Mouse (Mus musculus) ES-E14 (cell line): ENCODE measurements around the gene 2210017I01Rik. TPM values are rescaled to one million over a fixed set of nuclear protein-coding genes. Genes with fewer than 3 reads are reported as not detected.

Experiments used
- DNase-seq: peaks from one replicate; pipeline ENCODE4 v3.0.0-alpha.2; 2013; ENCODE audit warnings: low read depth, low spot score
- H3K27ac ChIP-seq: 2 replicates; pipeline ENCODE4 v1.5.1; 2012; ENCODE audit warnings: low read depth, mild to moderate bottlenecking, low read length, moderate library complexity, mixed read lengths; ENCODE audit not compliant: poor library complexity, insufficient read depth, severe bottlenecking
- H3K36me3 ChIP-seq: 2 replicates; pipeline ENCODE4 v1.6.1; 2012; ENCODE audit warnings: mild to moderate bottlenecking, low read length, moderate library complexity, mixed read lengths; ENCODE audit not compliant: control insufficient read depth, poor library complexity, insufficient read depth, severe bottlenecking
- H3K4me1 ChIP-seq, 2 experiments: fragments of 150-350 bp in 1 of 2; sonication (generic) in 1 of 2; 2 replicates each; pipeline ENCODE4 v1.6.1; 2012; ENCODE audit warnings: low read length in 2 of 2, mild to moderate bottlenecking in 1 of 2, mixed read lengths in 1 of 2; ENCODE audit not compliant: control insufficient read depth in 2 of 2, insufficient read depth in 2 of 2, poor library complexity in 1 of 2
- H3K4me3 ChIP-seq, 2 experiments: fragments of 150-350 bp in 1 of 2; sonication (generic) in 1 of 2; 2 replicates each; pipeline ENCODE4 v1.5.1; 2012; ENCODE audit warnings: low read length in 2 of 2, low read depth in 1 of 2, mild to moderate bottlenecking in 1 of 2, mixed read lengths in 1 of 2; ENCODE audit not compliant: insufficient read depth in 1 of 2, poor library complexity in 1 of 2, severe bottlenecking in 1 of 2
- H3K9ac ChIP-seq: 2 replicates; pipeline ENCODE4 v1.6.1; 2012; ENCODE audit warnings: low read depth, mild to moderate bottlenecking, low read length, mixed read lengths; ENCODE audit not compliant: poor library complexity, insufficient read depth, severe bottlenecking
- H3K9me3 ChIP-seq: fragments of 150-350 bp; sonication (generic); 2 replicates; pipeline ENCODE4 v1.6.1; 2012; ENCODE audit warnings: low read depth, mild to moderate bottlenecking, low read length; ENCODE audit not compliant: control insufficient read depth, insufficient read depth
- CHD2 ChIP-seq: IDR thresholded peaks from 2 replicates; pipeline ENCODE4 v1.6.1; 2014; ENCODE audit warnings: mild to moderate bottlenecking, low read depth, low read length, inconsistent platforms
- HCFC1 ChIP-seq: IDR thresholded peaks from 2 replicates; pipeline ENCODE4 v1.6.1; 2012; ENCODE audit warnings: low read length, inconsistent platforms, borderline replicate concordance; ENCODE audit not compliant: insufficient read depth
- MAFK ChIP-seq: IDR thresholded peaks from 2 replicates; pipeline ENCODE4 v1.6.1; 2014; ENCODE audit warnings: mild to moderate bottlenecking, low read depth, low read length, inconsistent platforms; ENCODE audit not compliant: insufficient read depth
- ZC3H11A ChIP-seq: IDR thresholded peaks from 2 replicates; pipeline ENCODE4 v1.6.1; 2012; ENCODE audit warnings: low read depth, mild to moderate bottlenecking, inconsistent platforms, low read length, borderline replicate concordance
- ZNF384 ChIP-seq: IDR thresholded peaks from 2 replicates; pipeline ENCODE4 v1.6.1; 2012; ENCODE audit warnings: low read depth, low read length, inconsistent platforms
- in situ Hi-C, 2 experiments: fragments of 600-800 bp; cut with MboI; formaldehyde crosslinking; loops; one replicate each; pipeline ENCODE4 v1.15.1; 2025; ENCODE audit warnings: low sequenced_read_pairs in 2 of 2, inconsistent platforms in 1 of 2; ENCODE audit not compliant: unreplicated experiment in 2 of 2
- total RNA-seq: library from RNA; depleted of rRNA; stranded (reverse); fragments of 300-350 nt; gene quantifications from 2 replicates; pipeline ENCODE4 v1.2.3, GENCODE M21; 2012; rRNA removed

2210017I01Rik gene
- total RNA-seq, 1 experiment = not detected

DNA sequence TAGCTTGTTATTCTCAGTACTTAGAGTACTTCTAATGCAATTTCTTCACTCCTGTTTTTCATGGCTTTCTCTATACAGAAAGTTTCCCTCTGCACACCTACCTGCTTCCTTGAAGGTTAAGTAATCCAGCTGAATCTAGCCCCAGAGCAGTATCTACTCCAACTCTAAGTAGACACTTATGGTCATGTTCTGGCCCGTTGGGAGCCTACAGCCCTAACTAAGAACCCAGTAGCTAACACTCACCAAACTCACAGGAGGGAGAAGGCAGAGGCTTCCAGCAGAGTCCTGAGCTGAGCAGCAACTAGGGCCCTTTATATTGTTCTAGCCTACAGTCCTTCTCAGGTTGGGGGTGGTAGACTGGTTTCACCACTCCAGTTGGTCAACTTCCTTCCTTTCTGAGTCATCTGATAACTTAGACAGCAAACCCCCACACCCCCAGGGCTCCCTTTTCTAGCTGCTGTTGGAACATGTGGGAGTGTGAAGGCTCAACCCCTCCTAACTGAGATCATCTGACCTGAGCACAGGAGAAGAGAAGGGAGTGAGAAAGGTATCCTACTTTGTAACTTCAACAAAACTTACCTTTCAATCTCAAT lies 33.7 kb downstream of the 2210017I01Rik start, which contains the start of gene Ivl:
Gene Ivl (minus strand): TSS at position 287 of the 593 bp plus-strand sequence.
- no peak for DNase-seq
- Histone ChIP-seq H3K9me3 (no peaks in the 10 kb centered on the region), H3K27ac (no peak within 1 kb of the TSS), H3K9ac (no peak within 1 kb of the TSS), H3K4me1 (no peaks in the 10 kb centered on the region), H3K36me3 (no peaks in the 10 kb centered on the region), H3K4me3 (no peak within 1 kb of the TSS)
- TF ChIP-seq ZNF384 = no peak
- in situ Hi-C loops = no loop called here

DNA sequence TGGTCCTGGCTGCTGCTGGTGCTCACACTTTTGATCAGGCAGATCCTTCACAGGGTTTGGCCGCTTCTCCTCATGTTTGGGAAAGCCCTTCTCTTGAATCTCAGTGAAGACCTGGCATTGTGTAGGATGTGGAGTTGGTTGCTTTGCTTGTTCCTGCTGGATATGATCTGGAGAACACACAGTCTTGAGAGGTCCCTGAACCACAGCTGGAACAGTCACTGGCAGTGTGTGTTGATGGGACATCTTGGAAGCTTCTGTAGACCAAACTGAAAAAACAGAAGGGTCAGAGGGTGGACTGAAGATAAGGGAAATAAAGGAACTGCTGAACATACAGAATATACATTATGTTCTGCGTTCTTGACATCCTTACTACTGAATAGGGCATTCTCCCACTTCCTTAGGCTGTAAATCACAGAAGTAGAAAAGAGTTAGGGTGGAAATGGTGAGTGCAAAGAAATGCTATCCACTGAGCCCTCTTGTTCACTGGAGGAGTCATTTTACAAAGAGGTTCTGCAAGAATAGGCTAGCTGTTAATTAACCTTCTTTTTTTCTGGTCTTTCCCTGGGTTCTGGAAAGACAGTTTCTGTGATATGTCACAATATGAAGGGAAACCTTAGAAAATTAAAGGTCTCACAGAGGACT lies 34.7 kb downstream of the 2210017I01Rik start:
- no peaks in the 10 kb centered on the region for H3K4me1 ChIP-seq
- H3K9me3 ChIP-seq = no peaks in the 10 kb centered on the region
- no peak for DNase-seq
- H3K36me3 ChIP-seq = no peaks in the 10 kb centered on the region
- H3K27ac ChIP-seq = no peak overlapping the region
- no peak overlapping the region for H3K4me3 ChIP-seq
- no peak overlapping the region for H3K9ac ChIP-seq
- TF ChIP-seq CHD2 (no peak), HCFC1 (no peak), MAFK (no peak), ZNF384 (no peak), ZC3H11A (no peak)
- in situ Hi-C loops = no loop called here

- Histone ChIP-seq H3K27ac (no peak overlapping the region), H3K36me3 (no peaks in the 10 kb centered on the region), H3K9ac (no peak overlapping the region), H3K4me3 (no peak overlapping the region), H3K9me3 (no peaks in the 10 kb centered on the region), H3K4me1 (no peaks in the 10 kb centered on the region)
- TF ChIP-seq ZNF384 (no peak), MAFK (no peak), ZC3H11A (no peak), HCFC1 (no peak), CHD2 (no peak)
- no peak for DNase-seq
- in situ Hi-C loops = no loop called here
Measured at GRCm38 (mm10) chr3:92568752-92569151, 38.5 kb downstream of the 2210017I01Rik start.

- no peak for TF ChIP-seq HCFC1
- TF ChIP-seq CHD2 = no peak
- in situ Hi-C loops = no loop called here
- H3K27ac ChIP-seq = no peak overlapping the region
- no peaks in the 10 kb centered on the region for H3K4me1 ChIP-seq
- H3K36me3 ChIP-seq = no peaks in the 10 kb centered on the region
- H3K4me3 ChIP-seq = no peak overlapping the region
- no peak overlapping the region for H3K9ac ChIP-seq
- no peaks in the 10 kb centered on the region for H3K9me3 ChIP-seq
- DNase-seq = no peak
Measured at GRCm38 (mm10) chr3:92565418-92565817, 41.9 kb downstream of the 2210017I01Rik start.

Other genes starting within 250 kb of the 2210017I01Rik start
- gene Sprr2f, start 242.3 kb downstream of the 2210017I01Rik start, total RNA-seq = not detected in 2 replicates
- gene Sprr2h, start 221.8 kb downstream of the 2210017I01Rik start, total RNA-seq = not detected in 2 replicates
- not detected in 2 replicates for gene Sprr2i, start 199.5 kb downstream of the 2210017I01Rik start, total RNA-seq
- gene Sprr2j-ps, start 189.4 kb downstream of the 2210017I01Rik start, total RNA-seq = not detected in 2 replicates
- 8.2 and 16.7 TPM in 2 replicates for gene Gm9774, start 178.1 kb downstream of the 2210017I01Rik start, total RNA-seq
- gene Sprr2k, start 174.9 kb downstream of the 2210017I01Rik start, total RNA-seq = 1.7 TPM in 1 of 2 replicates, not detected in the other
- not detected in 2 replicates for gene Sprr1b, start 168.7 kb downstream of the 2210017I01Rik start, total RNA-seq
- gene Sprr3, start 148.8 kb downstream of the 2210017I01Rik start, total RNA-seq = not detected in 2 replicates
- gene Sprr1a, start 121.6 kb downstream of the 2210017I01Rik start, total RNA-seq = 0.32 TPM in 1 of 2 replicates, not detected in the other
- gene Sprr4, start 107.0 kb downstream of the 2210017I01Rik start, total RNA-seq = not detected in 2 replicates
- gene 2310046K23Rik, start 73.0 kb downstream of the 2210017I01Rik start, total RNA-seq = not detected in 2 replicates
- 0.21 and 0.45 TPM in 2 replicates for gene Ivl, start 33.8 kb downstream of the 2210017I01Rik start, total RNA-seq
- not detected in 2 replicates for gene Smcp, start 18.5 kb downstream of the 2210017I01Rik start, total RNA-seq
- not detected in 2 replicates for gene Lce6a, start 14.2 kb upstream of the 2210017I01Rik start, total RNA-seq
- gene Lce1a1, start 40.8 kb upstream of the 2210017I01Rik start, total RNA-seq = not detected in 2 replicates
- not detected in 2 replicates for gene Lce1b, start 49.4 kb upstream of the 2210017I01Rik start, total RNA-seq
- gene Lce1a2, start 62.8 kb upstream of the 2210017I01Rik start, total RNA-seq = not detected in 2 replicates
- gene Lce1c, start 71.8 kb upstream of the 2210017I01Rik start, total RNA-seq = not detected in 2 replicates
- gene Lce1d, start 79.7 kb upstream of the 2210017I01Rik start, total RNA-seq = not detected in 2 replicates
- gene Lce1e, start 101.6 kb upstream of the 2210017I01Rik start, total RNA-seq = not detected in 2 replicates
- not detected in 2 replicates for gene Lce1f, start 112.9 kb upstream of the 2210017I01Rik start, total RNA-seq
- gene Gm38119, start 131.6 kb upstream of the 2210017I01Rik start, total RNA-seq = not detected in 2 replicates
- gene Lce1g, start 144.8 kb upstream of the 2210017I01Rik start, total RNA-seq = not detected in 2 replicates
- 4.7 TPM in 1 of 2 replicates, not detected in the other for gene Lce1h, start 157.6 kb upstream of the 2210017I01Rik start, total RNA-seq
- gene Lce1i, start 171.4 kb upstream of the 2210017I01Rik start, total RNA-seq = not detected in 2 replicates
- not detected in 2 replicates for gene Lce1j, start 183.0 kb upstream of the 2210017I01Rik start, total RNA-seq
- not detected in 2 replicates for gene Lce1k, start 200.4 kb upstream of the 2210017I01Rik start, total RNA-seq
- not detected in 2 replicates for gene Kprp, start 219.8 kb upstream of the 2210017I01Rik start, total RNA-seq
- gene Lce1l, start 243.8 kb upstream of the 2210017I01Rik start, total RNA-seq = not detected in 2 replicates